Mouse (Mus musculus): ENCODE results near the gene Atg13.

DNA sequence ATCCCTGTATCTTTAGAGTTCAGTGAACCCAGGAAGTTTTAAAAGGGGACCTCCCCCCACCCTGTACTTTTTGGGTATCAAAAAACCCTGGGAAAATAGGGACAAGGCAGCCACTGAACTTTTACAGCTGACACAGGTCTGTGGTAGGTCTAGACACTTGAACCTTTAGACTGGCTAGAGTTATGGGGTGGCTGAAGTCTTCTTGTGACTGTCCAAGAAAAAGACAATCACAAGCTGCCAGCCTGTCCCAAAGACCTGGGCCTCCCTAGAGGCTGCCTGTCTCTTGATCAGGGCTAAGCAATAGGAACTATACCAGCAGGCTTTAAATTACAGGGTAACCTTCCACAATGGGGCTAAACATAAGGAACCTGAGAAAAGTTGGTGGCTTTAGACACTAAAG lies 33.4 kb downstream of the Atg13 start:
- TF ChIP-seq CTCF (IDR thresholded peaks at IDR 0.05; ENCODE audit: extremely low read depth, insufficient read length, insufficient replicate concordance, low read depth, low read length) (no peak), POLR2A (IDR thresholded peaks at IDR 0.05; ENCODE audit: low read depth, low read length) (no peak)
